Mouse (Mus musculus): ENCODE data around the gene Ino80e.

GRCm38 (mm10) chr7:126869780-126870519 lies 7.8 kb upstream of the Ino80e start:
- TF ChIP-seq POLR2A (IDR thresholded peaks at IDR 0.05; ENCODE audit: extremely low read depth, insufficient read depth, low read length) (no peak), CTCF (IDR thresholded peaks at IDR 0.05; ENCODE audit: low read depth, low read length) (no peak)

Measured in liver, adult 2 months (tissue).